7 mouse cellular contexts compared by ENCODE assay signal in the genomic region with DNA sequence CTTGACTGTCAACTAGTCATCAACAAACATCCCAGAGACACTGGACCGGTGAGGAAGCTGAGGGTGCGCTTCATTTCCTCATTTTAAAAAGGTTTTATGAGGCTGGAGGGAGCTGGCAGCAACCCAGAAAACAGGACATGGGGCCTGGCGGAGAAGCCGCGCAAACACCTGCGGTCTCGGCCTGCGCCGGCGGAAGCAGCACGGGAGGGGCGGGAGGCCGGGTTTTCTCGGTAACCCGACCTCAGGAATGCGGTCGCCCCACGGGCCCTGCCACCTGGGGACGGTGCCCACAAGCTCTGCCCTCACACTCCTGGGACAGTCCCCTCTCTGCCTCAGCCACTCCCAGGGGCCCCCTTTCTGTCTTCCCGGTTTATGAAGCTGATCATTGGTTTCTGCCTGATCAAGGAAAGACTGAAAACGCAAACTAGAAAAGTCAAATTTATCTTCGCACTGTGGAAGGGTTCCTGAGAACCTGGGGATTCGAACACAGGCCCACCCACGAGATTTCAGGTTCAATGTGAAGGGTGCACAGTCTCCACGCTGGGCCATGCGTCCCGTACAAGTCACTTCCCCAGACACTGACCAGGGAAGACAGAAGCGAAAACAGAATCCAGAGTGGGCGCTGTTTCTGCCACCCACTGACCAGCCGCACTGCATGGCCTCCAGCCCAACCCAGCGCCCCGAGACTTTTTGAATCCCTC. TPM values are rescaled to one million over a fixed set of nuclear protein-coding genes. Genes with fewer than 3 reads are reported as not detected.
A peak's percentile ranks its signal among the peaks of the same experiment; 100 is the strongest.
DNase-seq lines count a peak whose midpoint lies in the region; ATAC-seq and TF ChIP-seq lines count a peak whose summit lies in the region.

No protein-coding gene starts in this region.

- 34% methylated on average over 32 of the region's 32 CpGs for WGBS in forebrain, embryonic 13.5 days
- WGBS in intestine, embryonic 16.5 days: 27% methylated on average over 32 of the region's 32 CpGs
- WGBS in stomach, embryonic 14.5 days: 24% methylated on average over 32 of the region's 32 CpGs

- H3K36me3 ChIP-seq in E14TG2a.4 (ENCODE audit: insufficient read depth, low read length): no peaks in the 10 kb centered on the region
- no peaks in the 10 kb centered on the region for H3K36me3 ChIP-seq in forebrain, embryonic 13.5 days (ENCODE audit: poor library complexity, severe bottlenecking)
- no peaks in the 10 kb centered on the region for H3K36me3 ChIP-seq in intestine, embryonic 16.5 days (ENCODE audit: control insufficient read depth, insufficient read depth, low read length)
- no peaks in the 10 kb centered on the region for H3K36me3 ChIP-seq in stomach, embryonic 14.5 days (ENCODE audit: control insufficient read depth, insufficient read depth, low read length)

- H3K9me3 ChIP-seq in E14TG2a.4 (ENCODE audit: low read length): no peaks in the 10 kb centered on the region
- no peaks in the 10 kb centered on the region for H3K9me3 ChIP-seq in forebrain, embryonic 13.5 days (replicated peaks)
- H3K9me3 ChIP-seq in intestine, embryonic 16.5 days (ENCODE audit: control insufficient read depth, low read length): no peaks in the 10 kb centered on the region
- H3K9me3 ChIP-seq in stomach, embryonic 14.5 days (ENCODE audit: control insufficient read depth, low read depth, low read length): no peaks in the 10 kb centered on the region

- DNase-seq in CD4-positive helper T cell, adult 2 months (ENCODE audit: low read depth, low spot score): peak; percentile 88
- DNase-seq in lung, adult 18-20 months: peak; percentile 85 to 90
- DNase-seq in adrenal gland, postnatal 4 days (ENCODE audit: low spot score in 2 of 2): no peak

- H3K4me3 ChIP-seq in E14TG2a.4 (replicated peaks; ENCODE audit: low read length): peak overlapping the region; percentile 59
- no peak overlapping the region for H3K4me3 ChIP-seq in forebrain, embryonic 13.5 days
- no peak overlapping the region for H3K4me3 ChIP-seq in intestine, embryonic 16.5 days (ENCODE audit: low read length)
- no peak overlapping the region for H3K4me3 ChIP-seq in stomach, embryonic 14.5 days (ENCODE audit: low read depth, low read length)

- H3K27ac ChIP-seq in forebrain, embryonic 13.5 days: peak overlapping the region; percentile 100; the same call in 1 of the 2 replicates
- peak overlapping the region; percentile 95 for H3K27ac ChIP-seq in intestine, embryonic 16.5 days (ENCODE audit: low read length)
- peak overlapping the region; percentile 93 for H3K27ac ChIP-seq in stomach, embryonic 14.5 days (ENCODE audit: low read length)

- H3K4me1 ChIP-seq in E14TG2a.4 (replicated peaks; ENCODE audit: low read depth, low read length): peaks cover 62% of the 10 kb centered on the region
- peaks cover 50% of the 10 kb centered on the region for H3K4me1 ChIP-seq in forebrain, embryonic 13.5 days
- peaks cover 50% of the 10 kb centered on the region for H3K4me1 ChIP-seq in intestine, embryonic 16.5 days (ENCODE audit: control insufficient read depth, insufficient read depth, low read length)
- peaks cover 41% of the 10 kb centered on the region for H3K4me1 ChIP-seq in stomach, embryonic 14.5 days (ENCODE audit: control insufficient read depth, insufficient read depth, low read length)

- no peak overlapping the region for H3K4me2 ChIP-seq in forebrain, embryonic 13.5 days
- H3K4me2 ChIP-seq in intestine, embryonic 16.5 days (ENCODE audit: low read depth, low read length): peak overlapping the region; percentile 61
- peak overlapping the region; percentile 50; the same call in 1 of the 2 replicates for H3K4me2 ChIP-seq in stomach, embryonic 14.5 days (replicated peaks; ENCODE audit: low read depth, low read length)

- no peaks in the 10 kb centered on the region for H3K27me3 ChIP-seq in E14TG2a.4 (ENCODE audit: insufficient read depth, low read length)
- no peaks in the 10 kb centered on the region for H3K27me3 ChIP-seq in forebrain, embryonic 13.5 days
- no peaks in the 10 kb centered on the region for H3K27me3 ChIP-seq in intestine, embryonic 16.5 days (replicated peaks; ENCODE audit: control insufficient read depth, insufficient read depth, low read length)
- H3K27me3 ChIP-seq in stomach, embryonic 14.5 days (ENCODE audit: control insufficient read depth, insufficient read depth, low read length): no peaks in the 10 kb centered on the region

- no peak for TF ChIP-seq CTCF in E14TG2a.4 (conservative IDR thresholded peaks at IDR 0.05; ENCODE audit: low read length)

- ATAC-seq in forebrain, embryonic 13.5 days: no peak
- ATAC-seq in intestine, embryonic 16.5 days: peak; percentile 14; the same call in 1 of the 2 replicates
- no peak for ATAC-seq in stomach, embryonic 14.5 days (ENCODE audit: insufficient number of reproducible peaks, insufficient read depth, low FRiP score, low read depth)

- H3K9ac ChIP-seq in forebrain, embryonic 13.5 days: no peak overlapping the region
- H3K9ac ChIP-seq in intestine, embryonic 16.5 days (ENCODE audit: low read depth, low read length): peak overlapping the region; percentile 66
- no peak overlapping the region for H3K9ac ChIP-seq in stomach, embryonic 14.5 days (replicated peaks; ENCODE audit: low read depth, low read length)

RNA-seq across cellular contexts. Expression of a gene that starts 3.3 kb away (rescaled TPM):
- 58.6 and 68.8 TPM in 2 replicates for polyA plus RNA-seq in forebrain, embryonic 13.5 days (2015; fragmentation: Nextera tagmentation; extraction: Ambion mirVana)
- polyA plus RNA-seq in intestine, embryonic 16.5 days (2015; fragmentation: Nextera tagmentation; extraction: Ambion mirVana): 37.3 and 52.2 TPM in 2 replicates
- polyA plus RNA-seq in stomach, embryonic 14.5 days (2014; fragmentation: Nextera tagmentation; extraction: Ambion mirVana): 78.9 and 105 TPM in 2 replicates
- 100 to 1,000 TPM; 185 to 195 TPM for total RNA-seq in adrenal gland, postnatal 4 days (2021)

RNA-seq across cellular contexts. Expression of a gene that starts 7.8 kb away (rescaled TPM):
- polyA plus RNA-seq in forebrain, embryonic 13.5 days (2015; fragmentation: Nextera tagmentation; extraction: Ambion mirVana): 0.05 and 0.11 TPM in 2 replicates
- polyA plus RNA-seq in intestine, embryonic 16.5 days (2015; fragmentation: Nextera tagmentation; extraction: Ambion mirVana): not detected in 2 replicates
- 0.06 and 0.10 TPM in 2 replicates for polyA plus RNA-seq in stomach, embryonic 14.5 days (2014; fragmentation: Nextera tagmentation; extraction: Ambion mirVana)
- total RNA-seq in adrenal gland, postnatal 4 days (2021): under 1 TPM; 0.14 to 0.25 TPM

RNA-seq across cellular contexts. Expression of a gene that starts 22.4 kb away (rescaled TPM):
- 238 and 239 TPM in 2 replicates for polyA plus RNA-seq in forebrain, embryonic 13.5 days (2015; fragmentation: Nextera tagmentation; extraction: Ambion mirVana)
- polyA plus RNA-seq in intestine, embryonic 16.5 days (2015; fragmentation: Nextera tagmentation; extraction: Ambion mirVana): 228 and 246 TPM in 2 replicates
- 234 and 244 TPM in 2 replicates for polyA plus RNA-seq in stomach, embryonic 14.5 days (2014; fragmentation: Nextera tagmentation; extraction: Ambion mirVana)
- 10 to 100 TPM; 96.6 to 99.0 TPM for total RNA-seq in adrenal gland, postnatal 4 days (2021)

RNA-seq across cellular contexts. Expression of a gene that starts 22.9 kb away (rescaled TPM):
- polyA plus RNA-seq in forebrain, embryonic 13.5 days (2015; fragmentation: Nextera tagmentation; extraction: Ambion mirVana): not detected in 2 replicates
- 3.3 and 4.1 TPM in 2 replicates for polyA plus RNA-seq in intestine, embryonic 16.5 days (2015; fragmentation: Nextera tagmentation; extraction: Ambion mirVana)
- 0.51 and 0.63 TPM in 2 replicates for polyA plus RNA-seq in stomach, embryonic 14.5 days (2014; fragmentation: Nextera tagmentation; extraction: Ambion mirVana)
- total RNA-seq in adrenal gland, postnatal 4 days (2021): not detected

RNA-seq across cellular contexts. Expression of a gene that starts 28.1 kb away (rescaled TPM):
- polyA plus RNA-seq in forebrain, embryonic 13.5 days (2015; fragmentation: Nextera tagmentation; extraction: Ambion mirVana): 0.10 TPM in 1 of 2 replicates, not detected in the other
- 0.28 and 0.64 TPM in 2 replicates for polyA plus RNA-seq in intestine, embryonic 16.5 days (2015; fragmentation: Nextera tagmentation; extraction: Ambion mirVana)
- 0.29 and 0.32 TPM in 2 replicates for polyA plus RNA-seq in stomach, embryonic 14.5 days (2014; fragmentation: Nextera tagmentation; extraction: Ambion mirVana)
- 1 to 10 TPM; 2.2 to 5.6 TPM for total RNA-seq in adrenal gland, postnatal 4 days (2021)

Comparison
In these comparisons a context has a peak if more than half of its experiments do, and no peak if none do; other contexts are left out.
1. DNase-seq: peak in CD4-positive helper T cell, adult 2 months (single experiment) and lung, adult 18-20 months (2 of 2); none in adrenal gland, postnatal 4 days (0 of 2).
2. Peak in every context shown above with its lines, with median percentiles within 50 percentile points of each other: H3K27ac ChIP-seq.